Mouse (Mus musculus): ENCODE results near the gene Gm4724. TPM values are rescaled to one million over a fixed set of nuclear protein-coding genes. Genes with fewer than 3 reads are reported as not detected.
"Not testable (repeated sequence)": the region's sequence is repeated elsewhere in the genome, so short reads cannot be mapped to it uniquely, and the experiment has no call there.

Gm4724 gene
- polyA plus RNA-seq (2016; fragmentation: Nextera tagmentation; extraction: Ambion mirVana): 2.9 and 3.3 TPM in 2 replicates

GRCm38 (mm10) chr2:175435707-175436106 is at the start of gene Gm4724:
Gene Gm4724 (minus strand): TSS chr2:175435807.
- not testable (repeated sequence) for H3K27ac ChIP-seq; H3K4me3 ChIP-seq; H3K9me3 ChIP-seq (replicated peaks); H3K4me1 ChIP-seq; H3K27me3 ChIP-seq (replicated peaks); ATAC-seq; H3K9ac ChIP-seq; H3K36me3 ChIP-seq; H3K4me2 ChIP-seq
- no CpG with 5 or more reads among the region's 4 CpGs for WGBS (ENCODE audit: insufficient replicate concordance)

GRCm38 (mm10) chr2:175469685-175470084 is 34.1 kb upstream of the Gm4724 start, which contains the start of gene Zfp965:
Gene Zfp965 (plus strand): TSS chr2:175469985.
- H3K4me2 ChIP-seq; H3K9ac ChIP-seq; H3K4me1 ChIP-seq; H3K36me3 ChIP-seq; H3K27me3 ChIP-seq (replicated peaks); H3K4me3 ChIP-seq; ATAC-seq; H3K27ac ChIP-seq; H3K9me3 ChIP-seq (replicated peaks): not testable (repeated sequence)
- no CpG with 5 or more reads among the region's 6 CpGs for WGBS (ENCODE audit: insufficient replicate concordance)

Other genes with a start within 250 kb of the Gm4724 start
- gene Gm14391, start 228.9 kb downstream of the Gm4724 start, polyA plus RNA-seq (2016; fragmentation: Nextera tagmentation; extraction: Ambion mirVana): 1.7 and 2.0 TPM in 2 replicates
- gene Gm14440, start 160.7 kb downstream of the Gm4724 start, polyA plus RNA-seq (2016; fragmentation: Nextera tagmentation; extraction: Ambion mirVana): not detected in 2 replicates
- gene Gm4631, start 97.6 kb downstream of the Gm4724 start, polyA plus RNA-seq (2016; fragmentation: Nextera tagmentation; extraction: Ambion mirVana): 8.0 and 8.3 TPM in 2 replicates
- gene Zfp968, start 63.4 kb downstream of the Gm4724 start, polyA plus RNA-seq (2016; fragmentation: Nextera tagmentation; extraction: Ambion mirVana): 1.7 and 2.2 TPM in 2 replicates
- gene Zfp965, start 34.2 kb upstream of the Gm4724 start, polyA plus RNA-seq (2016; fragmentation: Nextera tagmentation; extraction: Ambion mirVana): 2.0 and 3.8 TPM in 2 replicates
- gene Gm11007, start 208.2 kb upstream of the Gm4724 start, polyA plus RNA-seq (2016; fragmentation: Nextera tagmentation; extraction: Ambion mirVana): 2.8 TPM in 1 of 2 replicates, not detected in the other